Mouse (Mus musculus) liver, embryonic 14.5 days (tissue): ENCODE results near the gene Tmem184a. TPM values are rescaled to one million over a fixed set of nuclear protein-coding genes. Genes with fewer than 3 reads are reported as not detected.
A peak's percentile ranks its signal among the peaks of the same experiment; 100 is the strongest.

ENCODE experiments used
- ATAC-seq: fragments of 200-750 bp; cut with Nextera tagmentation; 2 replicates; pipeline ENCODE4 v1.8.0; 2017; ENCODE audit warnings: moderate number of reproducible peaks, mild to moderate bottlenecking, moderate library complexity; ENCODE audit not compliant: insufficient read depth
- DNase-seq, 3 experiments: peaks; one replicate each; pipeline ENCODE4 v3.0.0-alpha.2; 2012 to 2013; ENCODE audit warnings: low read depth in 3 of 3, low spot score in 3 of 3
- H3K27ac ChIP-seq: fragments of 300-500 bp; sonication (generic); 2 replicates; pipeline ENCODE4 v1.5.1; 2014; ENCODE audit warnings: moderate library complexity, mild to moderate bottlenecking, control low read depth, inconsistent platforms
- H3K27me3 ChIP-seq: fragments of 300-500 bp; sonication (generic); 2 replicates; pipeline ENCODE4 v1.6.1; 2014; ENCODE audit warnings: mild to moderate bottlenecking, low read length, moderate library complexity; ENCODE audit not compliant: control insufficient read depth, insufficient read depth
- H3K36me3 ChIP-seq: fragments of 300-500 bp; sonication (generic); replicated peaks from 2 replicates; pipeline ENCODE4 v1.6.1; 2014; ENCODE audit warnings: low read depth; ENCODE audit not compliant: control insufficient read depth, insufficient read depth
- H3K4me1 ChIP-seq, 2 experiments: fragments of 200-500 bp in 1 of 2; fragments of 300-500 bp in 1 of 2; sonication (generic) in 1 of 2; replicated peaks; 2 replicates each; pipeline ENCODE4 v1.6.1; 2012 to 2014; ENCODE audit warnings: antibody characterized with exemption in 1 of 2, inconsistent platforms in 1 of 2, low read length in 1 of 2; ENCODE audit not compliant: control insufficient read depth in 2 of 2, insufficient read depth in 2 of 2
- H3K4me2 ChIP-seq: fragments of 300-500 bp; sonication (generic); 2 replicates; pipeline ENCODE4 v1.6.1; 2014; ENCODE audit warnings: low read depth, mild to moderate bottlenecking, control low read depth, moderate library complexity
- H3K4me3 ChIP-seq, 2 experiments: fragments of 200-500 bp in 1 of 2; fragments of 300-500 bp in 1 of 2; sonication (generic) in 1 of 2; 2 replicates each; pipeline ENCODE4 v1.5.1; 2012 to 2014; ENCODE audit warnings: low read depth in 2 of 2, low read length in 2 of 2, mild to moderate bottlenecking in 2 of 2, control low read depth in 1 of 2, inconsistent platforms in 1 of 2, moderate library complexity in 1 of 2; ENCODE audit not compliant: insufficient read depth in 1 of 2
- H3K9ac ChIP-seq: fragments of 300-500 bp; sonication (generic); replicated peaks from 2 replicates; pipeline ENCODE4 v1.6.1; 2014; ENCODE audit warnings: mild to moderate bottlenecking, control low read depth, moderate library complexity
- H3K9me3 ChIP-seq: fragments of 300-500 bp; sonication (generic); 2 replicates; pipeline ENCODE4 v1.6.1; 2016; ENCODE audit warnings: low read length, mixed read lengths; ENCODE audit not compliant: control insufficient read depth
- CTCF ChIP-seq: IDR thresholded peaks from 2 replicates; pipeline ENCODE4 v1.5.1; 2016; ENCODE audit warnings: antibody characterized with exemption, low read depth, control low read depth
- EP300 ChIP-seq: IDR thresholded peaks from 2 replicates; pipeline ENCODE4 v1.6.1; 2016; ENCODE audit warnings: antibody characterized with exemption, low read depth
- WGBS: fragments of 180-500 bp; shearing (Covaris S2); extraction: QIAGEN DNeasy Blood & Tissue Kit; methylation state at CpG from one replicate; pipeline ENCODE4 v1.1.7; 2014; ENCODE audit not compliant: insufficient replicate concordance; 5-methylcytosine and 5-hydroxymethylcytosine counted together
- polyA plus RNA-seq, 2 experiments: library from polyadenylated mRNA; depleted of rRNA in 1 of 2; stranded (reverse) in 1 of 2; unstranded in 1 of 2; fragments of >200 nt; fragmentation: Nextera tagmentation in 1 of 2; extraction: Ambion mirVana in 1 of 2; gene quantifications; 2 replicates each; pipeline versions ENCODE4 v1.2.1 to v1.2.3; 2012 to 2014

The Tmem184a gene
- polyA plus RNA-seq, 2 experiments: 0.75 to 1.2 TPM

GRCm38 (mm10) chr5:139775216-139775926 lies 44.3 kb downstream of the Tmem184a start, which contains the start of gene Ints1:
Gene Ints1, minus strand, starts transcription at chr5:139775674.
- DNase-seq: peak; percentile 90 to 92 (median 92)

GRCm38 (mm10) chr5:139768216-139768615 lies 51.5 kb downstream of the Tmem184a start:
- H3K27me3 ChIP-seq: no peaks in the 10 kb centered on the region
- no peak overlapping the region for H3K4me3 ChIP-seq
- WGBS: 82% methylated on average over 8 of the region's 8 CpGs
- ATAC-seq (no peak), DNase-seq (no peak)
- H3K9me3 ChIP-seq: no peaks in the 10 kb centered on the region
- no peak for TF ChIP-seq CTCF
- TF ChIP-seq EP300: no peak
- no peak overlapping the region for H3K4me2 ChIP-seq
- H3K36me3 ChIP-seq: peaks cover 38% of the 10 kb centered on the region
- H3K27ac ChIP-seq: no peak overlapping the region
- H3K4me1 ChIP-seq: no peaks in the 10 kb centered on the region
- H3K9ac ChIP-seq: no peak overlapping the region

More at GRCm38 (mm10) chr5:139775216-139775926, 44.3 kb downstream of the Tmem184a start, which contains the start of gene Ints1:
- Histone ChIP-seq H3K27me3 (no peaks in the 10 kb centered on the region), H3K4me2 (peak within 1 kb of the TSS; percentile 97), H3K27ac (peak within 1 kb of the TSS; percentile 4), H3K9me3 (no peaks in the 10 kb centered on the region), H3K4me1 (peaks cover 0 to 3% of the 10 kb centered on the region in 2 experiments; a peak in 1 of 4 replicates), H3K36me3 (peaks cover 19% of the 10 kb centered on the region), H3K9ac (peak within 1 kb of the TSS; percentile 77), H3K4me3 (peak within 1 kb of the TSS; percentile 66 to 93)
- peak; percentile 97 for TF ChIP-seq CTCF
- 0 out of 2 replicates have a peak, but pooled peaks have one; percentile 30 for TF ChIP-seq EP300
- peak; percentile 90 for ATAC-seq
- WGBS: under 1% methylated on average over 55 of the region's 55 CpGs

GRCm38 (mm10) chr5:139764296-139764695 lies 55.4 kb downstream of the Tmem184a start:
- H3K4me1 ChIP-seq: no peaks in the 10 kb centered on the region
- no peak for DNase-seq
- H3K9me3 ChIP-seq: no peaks in the 10 kb centered on the region
- peak; percentile 24; the same call in 1 of the 2 replicates for ATAC-seq
- TF ChIP-seq EP300: no peak
- peak; percentile 91 for TF ChIP-seq CTCF
- peaks cover 18% of the 10 kb centered on the region for H3K36me3 ChIP-seq
- WGBS: 74% methylated on average over 11 of the region's 11 CpGs
- H3K27me3 ChIP-seq: no peaks in the 10 kb centered on the region
- no peak overlapping the region for H3K4me3 ChIP-seq
- no peak overlapping the region for H3K9ac ChIP-seq
- no peak overlapping the region for H3K27ac ChIP-seq
- no peak overlapping the region for H3K4me2 ChIP-seq

GRCm38 (mm10) chr5:139758096-139758495 lies 61.6 kb downstream of the Tmem184a start:
- ATAC-seq (no peak), DNase-seq (no peak)
- no peaks in the 10 kb centered on the region for H3K27me3 ChIP-seq
- TF ChIP-seq EP300: no peak
- no peak for TF ChIP-seq CTCF
- no peak overlapping the region for H3K4me3 ChIP-seq
- H3K4me2 ChIP-seq: no peak overlapping the region
- no peaks in the 10 kb centered on the region for H3K4me1 ChIP-seq
- no peak overlapping the region for H3K27ac ChIP-seq
- no peaks in the 10 kb centered on the region for H3K9me3 ChIP-seq
- H3K9ac ChIP-seq: no peak overlapping the region
- peaks cover 4% of the 10 kb centered on the region; the same call in 1 of the 2 replicates for H3K36me3 ChIP-seq
- WGBS: 83% methylated on average over 16 of the region's 16 CpGs

GRCm38 (mm10) chr5:139756586-139756985 lies 63.1 kb downstream of the Tmem184a start:
- no peak for TF ChIP-seq EP300
- no peak for TF ChIP-seq CTCF
- H3K4me3 ChIP-seq: no peak overlapping the region
- ATAC-seq: no peak
- H3K4me1 ChIP-seq: no peaks in the 10 kb centered on the region
- no peak for DNase-seq
- WGBS: 79% methylated on average over 2 of the region's 2 CpGs
- H3K4me2 ChIP-seq: no peak overlapping the region
- H3K9ac ChIP-seq: no peak overlapping the region
- H3K27ac ChIP-seq: no peak overlapping the region
- H3K36me3 ChIP-seq: no peaks in the 10 kb centered on the region; the same call in 1 of the 2 replicates
- no peaks in the 10 kb centered on the region for H3K27me3 ChIP-seq
- no peaks in the 10 kb centered on the region for H3K9me3 ChIP-seq
